Mouse (Mus musculus): ENCODE measurements around the gene Cdh23. TPM values are rescaled to one million over a fixed set of nuclear protein-coding genes. Genes with fewer than 3 reads are reported as not detected.

Cdh23 gene
- polyA plus RNA-seq, 1 experiment, result 0.19 TPM

- Histone ChIP-seq H3K27me3 (ENCODE audit: control insufficient read depth, insufficient read depth, insufficient read length) (peaks cover 38% of the 10 kb centered on the region), H3ac (ENCODE audit: control insufficient read depth, insufficient read length, low read depth) (no peak overlapping the region)
- TF ChIP-seq CTCF (IDR thresholded peaks at IDR 0.05; ENCODE audit: control insufficient read depth, insufficient read depth, insufficient read length), result no peak
- TF ChIP-seq FOSL1 (IDR thresholded peaks at IDR 0.05; ENCODE audit: insufficient read depth, low read length, poor library complexity, severe bottlenecking), result no peak
- no peak for TF ChIP-seq USF1 (IDR thresholded peaks at IDR 0.05; ENCODE audit: low read depth)
- TF ChIP-seq MYOD1 (IDR thresholded peaks at IDR 0.05; ENCODE audit: control insufficient read depth, insufficient read length, low read depth), result no peak
- no peak for TF ChIP-seq MAX (IDR thresholded peaks at IDR 0.05)
- no peak for TF ChIP-seq MYOG (IDR thresholded peaks at IDR 0.05; ENCODE audit: control insufficient read depth, extremely low read depth, insufficient read length)
- TF ChIP-seq CEBPB (IDR thresholded peaks at IDR 0.05; ENCODE audit: low read depth), result no peak
Observed at GRCm38 (mm10) chr10:60670166-60670565, 26.1 kb downstream of the Cdh23 start.

GRCm38 (mm10) chr10:60668591-60668990 lies 27.7 kb downstream of the Cdh23 start:
- TF ChIP-seq CEBPB (IDR thresholded peaks at IDR 0.05; ENCODE audit: low read depth) (no peak), CTCF (IDR thresholded peaks at IDR 0.05; ENCODE audit: control insufficient read depth, insufficient read depth, insufficient read length) (no peak), MAX (IDR thresholded peaks at IDR 0.05) (no peak), USF1 (IDR thresholded peaks at IDR 0.05; ENCODE audit: low read depth) (no peak), MYOG (IDR thresholded peaks at IDR 0.05; ENCODE audit: control insufficient read depth, extremely low read depth, insufficient read length) (no peak), MYOD1 (IDR thresholded peaks at IDR 0.05; ENCODE audit: control insufficient read depth, insufficient read length, low read depth) (no peak), FOSL1 (IDR thresholded peaks at IDR 0.05; ENCODE audit: insufficient read depth, low read length, poor library complexity, severe bottlenecking) (no peak)
- H3K79me3 ChIP-seq (ENCODE audit: low read depth), result no peaks in the 10 kb centered on the region
- H3K4me3 ChIP-seq (ENCODE audit: insufficient read depth, poor library complexity, severe bottlenecking), result no peak overlapping the region
- no peaks in the 10 kb centered on the region for H3K79me2 ChIP-seq (ENCODE audit: control insufficient read depth, insufficient read depth)
- H3K27me3 ChIP-seq (ENCODE audit: control insufficient read depth, insufficient read depth, insufficient read length), result peaks cover 30% of the 10 kb centered on the region
- H3K36me3 ChIP-seq (ENCODE audit: control insufficient read depth, insufficient read depth), result no peaks in the 10 kb centered on the region
- H3ac ChIP-seq (ENCODE audit: control insufficient read depth, insufficient read length, low read depth), result no peak overlapping the region

More at GRCm38 (mm10) chr10:60670166-60670565, 26.1 kb downstream of the Cdh23 start:
- H3K36me3 ChIP-seq (ENCODE audit: control insufficient read depth, insufficient read depth), result no peaks in the 10 kb centered on the region
- H3K79me2 ChIP-seq (ENCODE audit: control insufficient read depth, insufficient read depth), result no peaks in the 10 kb centered on the region
- H3K79me3 ChIP-seq (ENCODE audit: low read depth), result no peaks in the 10 kb centered on the region
- no peak overlapping the region for H3K4me3 ChIP-seq (ENCODE audit: insufficient read depth, poor library complexity, severe bottlenecking)

GRCm38 (mm10) chr10:60660986-60661385 lies 35.3 kb downstream of the Cdh23 start:
- no peak overlapping the region for H3ac ChIP-seq (ENCODE audit: control insufficient read depth, insufficient read length, low read depth)
- H3K36me3 ChIP-seq (ENCODE audit: control insufficient read depth, insufficient read depth), result no peaks in the 10 kb centered on the region
- TF ChIP-seq MYOG (IDR thresholded peaks at IDR 0.05; ENCODE audit: control insufficient read depth, extremely low read depth, insufficient read length), result no peak
- TF ChIP-seq MAX (IDR thresholded peaks at IDR 0.05), result no peak
- TF ChIP-seq USF1 (IDR thresholded peaks at IDR 0.05; ENCODE audit: low read depth), result no peak
- TF ChIP-seq FOSL1 (IDR thresholded peaks at IDR 0.05; ENCODE audit: insufficient read depth, low read length, poor library complexity, severe bottlenecking), result no peak
- TF ChIP-seq CEBPB (IDR thresholded peaks at IDR 0.05; ENCODE audit: low read depth), result no peak
- peaks cover 35% of the 10 kb centered on the region for H3K27me3 ChIP-seq (ENCODE audit: control insufficient read depth, insufficient read depth, insufficient read length)
- H3K79me3 ChIP-seq (ENCODE audit: low read depth), result no peaks in the 10 kb centered on the region
- H3K79me2 ChIP-seq (ENCODE audit: control insufficient read depth, insufficient read depth), result no peaks in the 10 kb centered on the region
- no peak overlapping the region for H3K4me3 ChIP-seq (ENCODE audit: insufficient read depth, poor library complexity, severe bottlenecking)

- Histone ChIP-seq H3K36me3 (ENCODE audit: control insufficient read depth, insufficient read depth) (no peaks in the 10 kb centered on the region), H3K79me2 (ENCODE audit: control insufficient read depth, insufficient read depth) (no peaks in the 10 kb centered on the region), H3K4me3 (ENCODE audit: insufficient read depth, poor library complexity, severe bottlenecking) (no peak overlapping the region), H3ac (ENCODE audit: control insufficient read depth, insufficient read length, low read depth) (no peak overlapping the region), H3K27me3 (ENCODE audit: control insufficient read depth, insufficient read depth, insufficient read length) (peaks cover 48% of the 10 kb centered on the region), H3K79me3 (ENCODE audit: low read depth) (no peaks in the 10 kb centered on the region)
- TF ChIP-seq MYOD1 (IDR thresholded peaks at IDR 0.05; ENCODE audit: control insufficient read depth, insufficient read length, low read depth), result no peak
- TF ChIP-seq MAX (IDR thresholded peaks at IDR 0.05), result no peak
- no peak for TF ChIP-seq FOSL1 (IDR thresholded peaks at IDR 0.05; ENCODE audit: insufficient read depth, low read length, poor library complexity, severe bottlenecking)
- no peak for TF ChIP-seq CTCF (IDR thresholded peaks at IDR 0.05; ENCODE audit: control insufficient read depth, insufficient read depth, insufficient read length)
- TF ChIP-seq CEBPB (IDR thresholded peaks at IDR 0.05; ENCODE audit: low read depth), result no peak
- no peak for TF ChIP-seq MYOG (IDR thresholded peaks at IDR 0.05; ENCODE audit: control insufficient read depth, extremely low read depth, insufficient read length)
- no peak for TF ChIP-seq USF1 (IDR thresholded peaks at IDR 0.05; ENCODE audit: low read depth)
Observed at GRCm38 (mm10) chr10:60659450-60660020, 36.8 kb downstream of the Cdh23 start.

GRCm38 (mm10) chr10:60658176-60658575 lies 38.1 kb downstream of the Cdh23 start:
- no peak for TF ChIP-seq USF1 (IDR thresholded peaks at IDR 0.05; ENCODE audit: low read depth)
- TF ChIP-seq CEBPB (IDR thresholded peaks at IDR 0.05; ENCODE audit: low read depth), result no peak
- no peak for TF ChIP-seq MYOD1 (IDR thresholded peaks at IDR 0.05; ENCODE audit: control insufficient read depth, insufficient read length, low read depth)
- no peak for TF ChIP-seq FOSL1 (IDR thresholded peaks at IDR 0.05; ENCODE audit: insufficient read depth, low read length, poor library complexity, severe bottlenecking)
- TF ChIP-seq CTCF (IDR thresholded peaks at IDR 0.05; ENCODE audit: control insufficient read depth, insufficient read depth, insufficient read length), result no peak
- TF ChIP-seq MYOG (IDR thresholded peaks at IDR 0.05; ENCODE audit: control insufficient read depth, extremely low read depth, insufficient read length), result no peak
- no peak for TF ChIP-seq MAX (IDR thresholded peaks at IDR 0.05)

More at GRCm38 (mm10) chr10:60658176-60658575, 38.1 kb downstream of the Cdh23 start:
- Histone ChIP-seq H3K36me3 (ENCODE audit: control insufficient read depth, insufficient read depth) (no peaks in the 10 kb centered on the region), H3K79me2 (ENCODE audit: control insufficient read depth, insufficient read depth) (no peaks in the 10 kb centered on the region), H3K79me3 (ENCODE audit: low read depth) (no peaks in the 10 kb centered on the region), H3K4me3 (ENCODE audit: insufficient read depth, poor library complexity, severe bottlenecking) (no peak overlapping the region), H3ac (ENCODE audit: control insufficient read depth, insufficient read length, low read depth) (no peak overlapping the region), H3K27me3 (ENCODE audit: control insufficient read depth, insufficient read depth, insufficient read length) (peaks cover 45% of the 10 kb centered on the region)

Data from C2C12 (cell line).